Comparison of ENCODE assay signal across 21 mouse cellular contexts in the genomic region with DNA sequence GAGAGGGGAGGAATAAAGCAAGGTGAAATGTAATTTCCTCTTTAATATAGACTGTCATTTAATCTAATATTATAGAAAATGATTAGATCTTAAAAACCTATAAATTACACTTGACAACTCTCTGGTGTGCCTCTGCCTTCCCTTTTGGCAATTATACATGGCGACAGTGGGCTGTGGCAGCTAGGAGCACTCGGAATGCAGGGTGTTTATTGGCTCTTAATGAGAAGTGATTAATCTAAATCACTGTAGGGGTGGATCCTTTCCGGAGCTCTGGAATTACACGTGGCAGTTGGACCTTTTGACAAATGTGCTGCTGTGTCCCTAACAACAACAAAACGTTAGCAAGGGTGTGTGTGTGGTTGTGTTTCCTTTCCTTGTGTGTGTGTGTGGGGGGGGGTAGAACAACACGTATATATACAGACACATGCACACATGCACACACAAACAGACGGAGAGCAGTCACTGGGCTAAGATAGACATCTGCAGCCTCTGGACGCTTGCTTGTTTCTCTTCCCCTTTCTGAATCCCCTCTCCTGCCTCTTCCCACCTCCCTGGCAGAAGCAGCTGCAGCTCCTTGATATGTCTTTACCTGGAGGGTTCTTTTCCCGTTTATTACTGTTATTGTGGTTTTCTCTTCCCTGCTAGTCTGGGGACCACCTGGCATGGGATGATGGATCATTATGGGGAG.
DNase-seq lines count a peak whose midpoint lies in the region; ATAC-seq and TF ChIP-seq lines count a peak whose summit lies in the region.
"Had no signal": no experiment of that assay in that cellular context is flagged by ENCODE, and none has a peak within 500 bp of the region (broad histone marks: within the 10 kb centered on the region; RNA-seq: fewer than 3 reads in every experiment).

No protein-coding gene starts in this region.

- H3K9ac ChIP-seq in hindbrain, embryonic 11.5 days (ENCODE audit: low read depth, low read length): no peak overlapping the region
- H3K9ac ChIP-seq: limb, embryonic 15.5 days; liver, embryonic 15.5 days had no signal

- H3K27ac ChIP-seq in hindbrain, embryonic 11.5 days (ENCODE audit: low read depth, low read length): no peak overlapping the region
- H3K27ac ChIP-seq in hindbrain, embryonic 10.5 days: no peak overlapping the region
- H3K27ac ChIP-seq: heart, embryonic 10.5 days; limb, embryonic 15.5 days; liver, embryonic 15.5 days; macrophage had no signal

- H3K9me3 ChIP-seq in hindbrain, embryonic 11.5 days (ENCODE audit: control insufficient read depth, low read length): no peaks in the 10 kb centered on the region
- 0 out of 2 replicates have a peak, but pooled peaks cover 3% of the 10 kb centered on the region for H3K9me3 ChIP-seq in hindbrain, embryonic 10.5 days
- H3K9me3 ChIP-seq: heart, embryonic 10.5 days; limb, embryonic 15.5 days; liver, embryonic 15.5 days had no signal

- peak; percentile 57; the same call in 1 of the 2 replicates for ATAC-seq in hindbrain, embryonic 11.5 days (ENCODE audit: low FRiP score)
- ATAC-seq in hematopoietic stem cell, adult 5-6 weeks (replicated peaks in 1 of 2; ENCODE audit: insufficient read depth in 1 of 2, low FRiP score in 2 of 2, low TSS enrichment in 1 of 2, low read depth in 1 of 2, poor library complexity in 2 of 2, severe bottlenecking in 2 of 2): peak; percentile 39 to 51; a peak in 2 of 4 replicates
- ATAC-seq: inflammation-experienced regulatory T-cells, adult 6 months had no signal

- no peak overlapping the region for H3K4me2 ChIP-seq in hindbrain, embryonic 11.5 days (replicated peaks; ENCODE audit: low read depth, low read length)
- H3K4me2 ChIP-seq: limb, embryonic 15.5 days; liver, embryonic 15.5 days had no signal

- H3K36me3 ChIP-seq in hindbrain, embryonic 11.5 days (ENCODE audit: control insufficient read depth, insufficient read depth, low read length): no peaks in the 10 kb centered on the region
- no peaks in the 10 kb centered on the region for H3K36me3 ChIP-seq in hindbrain, embryonic 10.5 days
- H3K36me3 ChIP-seq: G1E; heart, embryonic 10.5 days; limb, embryonic 15.5 days; liver, embryonic 15.5 days had no signal

- WGBS in hindbrain, embryonic 11.5 days: 52% methylated on average over 9 of the region's 9 CpGs
- WGBS in hindbrain, embryonic 10.5 days: 70% methylated on average over 9 of the region's 9 CpGs

- TF ChIP-seq CTCF in brain, embryonic 14.5 days (IDR thresholded peaks at IDR 0.05; ENCODE audit: borderline replicate concordance, extremely low read depth, insufficient read depth, insufficient read length): no peak

- no peak for TF ChIP-seq POLR2A in brain, embryonic 14.5 days (IDR thresholded peaks at IDR 0.05; ENCODE audit: borderline replicate concordance, extremely low read depth, insufficient read depth, insufficient read length, poor library complexity, severe bottlenecking)

- H3K4me3 ChIP-seq in hindbrain, embryonic 11.5 days (ENCODE audit: low read depth, low read length): no peak overlapping the region
- H3K4me3 ChIP-seq in hindbrain, embryonic 10.5 days: no peak overlapping the region
- H3K4me3 ChIP-seq: heart, embryonic 10.5 days; limb, embryonic 15.5 days; liver, embryonic 15.5 days had no signal

- DNase-seq in hindbrain, embryonic 11.5 days (ENCODE audit: low spot score): peak; percentile 11
- DNase-seq in hindbrain, embryonic 10.5 days (ENCODE audit: low spot score): no peak
- peak; percentile 35 for DNase-seq in brain, embryonic 14.5 days (ENCODE audit: low read depth)
- DNase-seq in hindlimb bud, embryonic 11.5 days (ENCODE audit: extremely low spot score, low read depth, low spot score): peak; percentile 5
- DNase-seq in cerebellum, postnatal 10 days: no peak
- DNase-seq in cerebellum, postnatal 4 days (ENCODE audit: low spot score in 2 of 2): no peak
- DNase-seq in frontal cortex, adult 2 months (ENCODE audit: extremely low spot score in 1 of 2, low spot score in 1 of 2): no peak
- DNase-seq: adrenal gland, postnatal 36 days; cerebellum, adult 8-10 months; gastrocnemius, postnatal 25 days; kidney, adult 8-10 months; kidney, postnatal 25 days; midbrain, embryonic 14.5 days; right cerebral cortex, postnatal 4 days had no signal

- H3K4me1 ChIP-seq in hindbrain, embryonic 11.5 days (replicated peaks; ENCODE audit: control insufficient read depth, insufficient read depth, low read length): no peaks in the 10 kb centered on the region
- H3K4me1 ChIP-seq in hindbrain, embryonic 10.5 days (replicated peaks): no peaks in the 10 kb centered on the region
- H3K4me1 ChIP-seq: heart, embryonic 10.5 days; limb, embryonic 15.5 days; liver, embryonic 15.5 days had no signal

- no peaks in the 10 kb centered on the region for H3K27me3 ChIP-seq in hindbrain, embryonic 11.5 days (ENCODE audit: control insufficient read depth, insufficient read depth, low read length)
- no peaks in the 10 kb centered on the region for H3K27me3 ChIP-seq in hindbrain, embryonic 10.5 days (ENCODE audit: insufficient read depth, poor library complexity, severe bottlenecking)
- H3K27me3 ChIP-seq: limb, embryonic 15.5 days; liver, embryonic 15.5 days had no signal

Comparison
In these comparisons a context has a peak if more than half of its experiments do, and no peak if none do; other contexts are left out.
1. DNase-seq: peak in hindbrain, embryonic 11.5 days (single experiment), brain, embryonic 14.5 days (single experiment) and hindlimb bud, embryonic 11.5 days (single experiment); none in hindbrain, embryonic 10.5 days (single experiment), cerebellum, postnatal 10 days (0 of 2), cerebellum, postnatal 4 days (0 of 2) and frontal cortex, adult 2 months (0 of 2).